Mouse (Mus musculus) testis, adult 2 months (tissue): ENCODE measurements around the gene Zdhhc21.

Source experiments
- CTCF ChIP-seq: fragments of 200-500 bp; IDR thresholded peaks from 2 replicates; pipeline ENCODE4 v1.5.1; 2012; ENCODE audit warnings: low read depth, mild to moderate bottlenecking, inconsistent platforms, low read length, moderate library complexity; ENCODE audit not compliant: control insufficient read depth, insufficient read depth, insufficient replicate concordance
- POLR2A ChIP-seq: fragments of 200-500 bp; IDR thresholded peaks from 2 replicates; pipeline ENCODE4 v1.6.1; 2012; ENCODE audit warnings: low read depth, mild to moderate bottlenecking, inconsistent platforms, low read length, moderate library complexity; ENCODE audit not compliant: control insufficient read depth

DNA sequence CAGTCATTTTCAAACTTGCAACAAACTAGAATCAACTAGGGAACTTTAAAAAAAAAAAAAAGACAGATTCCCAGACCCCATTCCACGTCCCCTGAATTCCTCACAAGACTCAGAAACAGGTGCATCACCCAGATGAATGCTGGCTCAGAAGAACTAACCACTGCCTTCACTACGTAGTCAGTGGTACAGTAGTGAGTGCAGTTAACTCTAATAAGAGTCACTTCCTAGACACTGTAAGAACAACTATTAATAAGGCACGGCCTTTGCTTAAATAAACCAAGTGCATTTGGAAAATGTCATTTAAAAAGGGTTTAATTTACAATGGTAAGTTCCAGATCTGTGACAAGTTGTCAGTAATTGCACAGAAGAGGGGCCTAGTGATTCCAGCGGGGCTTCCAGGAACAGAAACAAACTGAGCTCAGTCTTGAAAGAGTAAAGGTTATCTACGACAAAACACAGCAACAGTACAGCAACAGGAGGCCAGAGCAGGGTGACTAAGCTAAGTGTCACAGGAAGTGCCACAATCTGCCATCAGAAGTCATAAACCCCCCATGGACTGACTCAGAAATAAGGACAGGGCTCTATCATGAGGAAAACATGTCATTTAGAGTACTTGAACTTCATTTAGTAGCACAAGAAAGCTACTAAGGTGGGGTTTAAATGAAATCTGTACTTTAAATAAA, 11.1 kb downstream of the Zdhhc21 start:
- TF ChIP-seq POLR2A: no peak
- TF ChIP-seq CTCF: no peak
